Mouse (Mus musculus): ENCODE measurements around the gene Heg1. TPM values are rescaled to one million over a fixed set of nuclear protein-coding genes. Genes with fewer than 3 reads are reported as not detected.

Heg1 gene
- polyA plus RNA-seq, 1 experiment from 2014 or later = 10.2 TPM

DNA sequence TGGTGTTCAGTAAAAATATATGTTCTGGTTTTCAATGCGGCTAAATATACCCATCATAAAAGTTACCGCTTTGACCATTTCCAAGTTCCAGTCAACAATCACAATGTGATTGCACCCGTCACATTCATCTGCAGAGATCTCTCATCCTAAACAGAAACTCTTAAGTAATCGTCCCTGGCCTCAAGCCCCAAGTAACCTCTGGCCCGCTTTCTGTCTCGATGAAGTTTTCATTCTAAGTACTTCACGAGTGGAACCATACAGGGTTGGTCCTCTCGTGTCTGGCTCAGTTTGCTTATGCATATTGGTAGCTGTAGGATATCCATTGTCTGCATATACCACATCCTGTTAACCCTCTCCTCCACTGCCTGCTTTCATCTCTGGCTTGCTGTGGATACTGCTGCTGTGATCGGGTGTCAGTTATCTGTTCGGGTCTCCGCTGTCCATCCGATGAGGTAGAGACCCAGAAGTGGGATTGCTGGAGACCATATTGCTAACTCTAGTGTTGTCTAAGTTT, 14.2 kb downstream of the Heg1 start:
- H3K27me3 ChIP-seq (replicated peaks; ENCODE audit: control insufficient read depth, insufficient read depth, low read length) = no peaks in the 10 kb centered on the region
- ATAC-seq = peak; percentile 42; the same call in 1 of the 2 replicates
- H3K9me3 ChIP-seq (ENCODE audit: control insufficient read depth, low read length) = no peaks in the 10 kb centered on the region
- 43% methylated on average over 12 of the region's 12 CpGs for WGBS
- peak overlapping the region; percentile 21; the same call in 1 of the 2 replicates for H3K9ac ChIP-seq (ENCODE audit: low read depth, low read length)
- no peak overlapping the region for H3K4me3 ChIP-seq (ENCODE audit: low read length)
- peak overlapping the region; percentile 61; the same call in 1 of the 2 replicates for H3K27ac ChIP-seq (ENCODE audit: low read length)
- H3K4me1 ChIP-seq (ENCODE audit: control insufficient read depth, insufficient read depth, low read length) = peaks cover 24% of the 10 kb centered on the region
- no peaks in the 10 kb centered on the region for H3K36me3 ChIP-seq (ENCODE audit: control insufficient read depth, insufficient read depth, low read length)
- H3K4me2 ChIP-seq (ENCODE audit: low read depth, low read length) = no peak overlapping the region

DNA sequence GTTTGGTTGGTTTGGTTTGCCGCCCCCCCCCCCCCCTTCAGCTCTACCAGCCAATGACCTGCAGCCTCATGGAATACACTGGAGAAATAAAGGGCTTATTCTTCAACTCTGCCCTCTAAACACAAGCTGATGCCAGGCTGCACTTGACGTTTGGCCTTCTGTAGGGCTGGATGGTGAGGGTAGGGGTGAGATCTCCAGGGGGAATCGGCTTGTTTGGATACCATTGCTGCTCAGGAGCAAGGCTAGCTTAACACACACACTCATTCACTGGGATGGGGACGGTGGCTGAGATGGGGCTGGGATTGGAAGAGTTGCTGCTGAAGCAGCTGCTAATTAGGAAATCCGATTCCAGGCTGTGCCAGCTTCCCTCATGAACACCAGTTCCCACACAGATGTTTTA, 16.4 kb downstream of the Heg1 start:
- Histone ChIP-seq H3K4me3 (ENCODE audit: low read length) (no peak overlapping the region), H3K4me2 (ENCODE audit: low read depth, low read length) (no peak overlapping the region), H3K9ac (ENCODE audit: low read depth, low read length) (0 out of 2 replicates have a peak overlapping the region, but pooled peaks have one; percentile 5), H3K9me3 (ENCODE audit: control insufficient read depth, low read length) (no peaks in the 10 kb centered on the region), H3K27me3 (replicated peaks; ENCODE audit: control insufficient read depth, insufficient read depth, low read length) (no peaks in the 10 kb centered on the region), H3K4me1 (ENCODE audit: control insufficient read depth, insufficient read depth, low read length) (peaks cover 32% of the 10 kb centered on the region), H3K27ac (ENCODE audit: low read length) (no peak overlapping the region), H3K36me3 (ENCODE audit: control insufficient read depth, insufficient read depth, low read length) (no peaks in the 10 kb centered on the region)
- 71% methylated on average over 5 of the region's 5 CpGs for WGBS
- no peak for ATAC-seq

- H3K9ac ChIP-seq (ENCODE audit: low read depth, low read length) = no peak overlapping the region
- 90% methylated on average over 4 of the region's 4 CpGs for WGBS
- ATAC-seq = no peak
- no peaks in the 10 kb centered on the region for H3K27me3 ChIP-seq (replicated peaks; ENCODE audit: control insufficient read depth, insufficient read depth, low read length)
- no peaks in the 10 kb centered on the region for H3K9me3 ChIP-seq (ENCODE audit: control insufficient read depth, low read length)
- H3K36me3 ChIP-seq (ENCODE audit: control insufficient read depth, insufficient read depth, low read length) = no peaks in the 10 kb centered on the region
- H3K27ac ChIP-seq (ENCODE audit: low read length) = no peak overlapping the region
- H3K4me3 ChIP-seq (ENCODE audit: low read length) = no peak overlapping the region
- H3K4me2 ChIP-seq (ENCODE audit: low read depth, low read length) = no peak overlapping the region
- H3K4me1 ChIP-seq (ENCODE audit: control insufficient read depth, insufficient read depth, low read length) = peaks cover 26% of the 10 kb centered on the region
These were observed 17.7 kb downstream of the Heg1 start for GRCm38 (mm10) chr16:33701872-33702271.

DNA sequence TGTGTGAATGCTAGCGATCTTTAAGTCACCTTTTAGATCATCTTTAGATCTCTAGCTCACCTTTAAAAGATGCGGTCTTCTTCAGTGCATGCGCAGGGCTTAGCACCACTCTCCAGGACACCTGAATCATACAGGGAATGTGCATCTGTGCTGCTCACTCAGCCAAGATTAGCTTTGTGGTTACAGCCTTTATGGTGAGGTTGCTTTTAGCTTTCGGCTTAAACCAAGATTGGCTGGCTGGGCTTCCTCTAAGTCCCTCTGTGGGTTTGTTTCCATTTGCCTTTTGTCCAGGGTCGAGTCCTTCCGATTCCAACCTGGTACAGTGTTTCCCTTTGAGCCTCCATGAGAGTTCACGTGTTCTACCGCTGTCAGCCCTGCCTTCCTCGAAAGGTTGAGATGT, 20.1 kb downstream of the Heg1 start:
- 88% methylated on average over 9 of the region's 9 CpGs for WGBS
- ATAC-seq = no peak
- no peak overlapping the region for H3K27ac ChIP-seq (ENCODE audit: low read length)
- no peaks in the 10 kb centered on the region for H3K9me3 ChIP-seq (ENCODE audit: control insufficient read depth, low read length)
- peaks cover 11% of the 10 kb centered on the region; the same call in 1 of the 2 replicates for H3K4me1 ChIP-seq (ENCODE audit: control insufficient read depth, insufficient read depth, low read length)
- H3K36me3 ChIP-seq (ENCODE audit: control insufficient read depth, insufficient read depth, low read length) = no peaks in the 10 kb centered on the region
- no peaks in the 10 kb centered on the region for H3K27me3 ChIP-seq (replicated peaks; ENCODE audit: control insufficient read depth, insufficient read depth, low read length)
- no peak overlapping the region for H3K9ac ChIP-seq (ENCODE audit: low read depth, low read length)
- H3K4me2 ChIP-seq (ENCODE audit: low read depth, low read length) = no peak overlapping the region
- H3K4me3 ChIP-seq (ENCODE audit: low read length) = no peak overlapping the region

DNA sequence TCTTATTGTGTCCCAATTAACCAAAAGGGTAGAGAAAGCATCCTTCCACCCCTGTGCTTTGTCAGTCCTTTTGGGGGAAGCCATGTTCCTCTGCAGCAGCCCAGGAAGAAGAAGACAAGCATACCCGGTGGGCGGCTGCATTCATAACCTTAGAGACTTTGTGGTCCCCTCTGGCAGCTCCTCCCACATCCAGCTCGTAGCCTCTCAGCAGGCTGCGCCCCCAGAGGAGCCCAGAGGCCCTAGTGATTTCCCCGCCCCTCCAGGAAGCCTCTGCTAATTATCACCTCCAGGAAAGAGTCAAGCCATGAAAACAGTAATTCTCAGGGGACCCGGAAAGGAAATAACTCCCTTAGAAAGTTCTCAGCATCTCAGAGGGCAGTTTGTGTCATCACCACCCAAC, 21.1 kb downstream of the Heg1 start:
- H3K4me1 ChIP-seq (ENCODE audit: control insufficient read depth, insufficient read depth, low read length) = peaks cover 11% of the 10 kb centered on the region; the same call in 1 of the 2 replicates
- H3K9me3 ChIP-seq (ENCODE audit: control insufficient read depth, low read length) = no peaks in the 10 kb centered on the region
- no peak overlapping the region for H3K4me2 ChIP-seq (ENCODE audit: low read depth, low read length)
- WGBS = 20% methylated on average over 6 of the region's 6 CpGs
- no peaks in the 10 kb centered on the region for H3K27me3 ChIP-seq (replicated peaks; ENCODE audit: control insufficient read depth, insufficient read depth, low read length)
- no peaks in the 10 kb centered on the region for H3K36me3 ChIP-seq (ENCODE audit: control insufficient read depth, insufficient read depth, low read length)
- H3K27ac ChIP-seq (ENCODE audit: low read length) = no peak overlapping the region
- H3K4me3 ChIP-seq (ENCODE audit: low read length) = no peak overlapping the region
- no peak overlapping the region for H3K9ac ChIP-seq (ENCODE audit: low read depth, low read length)
- no peak for ATAC-seq

DNA sequence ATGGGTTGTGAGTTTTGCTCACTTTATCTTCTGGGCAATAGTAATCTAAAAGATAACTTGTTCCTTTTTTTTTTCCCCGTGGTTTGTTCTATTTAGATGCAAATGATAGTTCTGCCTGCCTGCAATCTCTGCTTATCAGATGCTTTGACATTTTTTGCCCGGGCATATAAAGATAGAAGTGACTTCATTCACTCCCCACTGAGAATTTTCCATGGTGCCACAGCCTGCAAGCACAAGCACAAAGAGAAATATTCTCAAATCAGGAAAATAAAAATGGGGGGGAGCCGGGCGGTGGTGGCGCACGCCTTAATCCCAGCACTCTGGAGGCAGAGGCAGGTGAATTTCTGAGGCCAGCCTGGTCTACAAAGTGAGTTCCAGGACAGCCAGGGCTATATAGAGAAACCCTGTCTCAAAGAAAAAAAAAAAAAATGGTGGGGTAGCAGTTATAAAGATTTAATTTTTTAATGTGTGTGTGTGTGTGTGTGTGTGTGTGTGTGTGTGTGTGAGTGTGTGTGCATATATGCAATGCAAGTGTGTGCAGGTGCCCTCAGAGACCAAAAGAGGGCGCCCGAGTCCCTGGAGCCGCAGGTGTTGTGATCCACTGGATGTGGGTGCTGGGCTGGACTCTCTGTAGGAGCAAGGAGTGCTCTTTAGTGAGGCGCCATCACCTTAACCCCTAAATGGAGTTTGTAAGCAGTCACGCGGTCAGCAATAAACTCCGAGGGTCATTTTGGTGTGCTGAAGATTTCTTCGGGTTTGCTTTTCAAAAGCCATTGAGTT, 22.1 kb downstream of the Heg1 start:
- Histone ChIP-seq H3K27me3 (replicated peaks; ENCODE audit: control insufficient read depth, insufficient read depth, low read length) (no peaks in the 10 kb centered on the region), H3K27ac (ENCODE audit: low read length) (no peak overlapping the region)
- WGBS = 89% methylated on average over 14 of the region's 14 CpGs

GRCm38 (mm10) chr16:33708031-33708430, 23.9 kb downstream of the Heg1 start:
- Histone ChIP-seq H3K4me3 (ENCODE audit: low read length) (no peak overlapping the region), H3K27ac (ENCODE audit: low read length) (no peak overlapping the region), H3K4me2 (ENCODE audit: low read depth, low read length) (no peak overlapping the region), H3K9ac (ENCODE audit: low read depth, low read length) (no peak overlapping the region), H3K27me3 (replicated peaks; ENCODE audit: control insufficient read depth, insufficient read depth, low read length) (no peaks in the 10 kb centered on the region), H3K4me1 (ENCODE audit: control insufficient read depth, insufficient read depth, low read length) (peaks cover 8% of the 10 kb centered on the region; the same call in 1 of the 2 replicates), H3K9me3 (ENCODE audit: control insufficient read depth, low read length) (no peaks in the 10 kb centered on the region), H3K36me3 (ENCODE audit: control insufficient read depth, insufficient read depth, low read length) (no peaks in the 10 kb centered on the region)
- no peak for ATAC-seq
- WGBS = 84% methylated on average over 10 of the region's 10 CpGs

More for the DNA sequence above, 22.1 kb downstream of the Heg1 start:
- no peak overlapping the region for H3K4me2 ChIP-seq (ENCODE audit: low read depth, low read length)
- H3K9me3 ChIP-seq (ENCODE audit: control insufficient read depth, low read length) = no peaks in the 10 kb centered on the region
- peaks cover 8% of the 10 kb centered on the region; the same call in 1 of the 2 replicates for H3K4me1 ChIP-seq (ENCODE audit: control insufficient read depth, insufficient read depth, low read length)
- H3K9ac ChIP-seq (ENCODE audit: low read depth, low read length) = no peak overlapping the region
- no peak for ATAC-seq
- no peak overlapping the region for H3K4me3 ChIP-seq (ENCODE audit: low read length)
- H3K36me3 ChIP-seq (ENCODE audit: control insufficient read depth, insufficient read depth, low read length) = no peaks in the 10 kb centered on the region

DNA sequence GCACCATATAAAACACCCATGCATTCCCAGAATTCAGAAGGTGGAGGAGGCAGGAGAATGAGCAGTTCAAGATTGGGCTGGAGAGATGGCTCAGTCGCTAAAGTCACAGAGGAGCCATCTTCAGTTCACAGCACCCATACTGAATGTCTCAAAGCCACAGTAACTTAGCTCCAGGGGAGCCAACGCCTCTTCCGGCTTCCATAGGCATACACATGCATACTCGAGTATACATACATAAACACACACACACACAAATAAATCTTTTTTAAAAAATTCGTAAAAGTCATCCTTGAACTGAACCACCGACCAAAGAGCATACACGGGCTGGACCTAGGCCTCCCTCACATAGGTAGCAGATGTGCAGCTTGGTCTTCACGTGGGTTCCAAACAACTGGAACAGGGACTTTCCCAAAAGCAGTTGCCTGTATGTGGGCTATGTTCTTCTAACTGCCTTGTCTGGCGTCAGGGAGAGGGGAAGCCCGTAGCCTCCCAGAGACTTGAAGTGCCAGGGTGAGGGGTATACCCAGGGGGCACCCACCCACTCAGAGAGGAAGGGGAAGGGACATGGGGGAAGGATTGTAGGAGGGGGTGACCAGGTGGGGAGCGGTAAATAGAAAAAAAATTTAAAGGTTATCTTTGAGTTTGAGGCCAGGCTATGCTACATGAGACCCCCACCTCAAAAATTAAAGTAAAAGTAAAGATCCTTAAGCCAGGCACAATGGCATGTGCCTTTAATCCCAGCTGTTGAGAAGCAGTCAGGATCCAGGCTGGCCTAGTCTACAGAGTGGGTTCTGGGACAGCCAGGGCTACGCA, 24.6 kb downstream of the Heg1 start:
- ATAC-seq = no peak
- WGBS = 90% methylated on average over 12 of the region's 12 CpGs
- Histone ChIP-seq H3K9ac (ENCODE audit: low read depth, low read length) (no peak overlapping the region), H3K4me1 (ENCODE audit: control insufficient read depth, insufficient read depth, low read length) (peaks cover 8% of the 10 kb centered on the region; the same call in 1 of the 2 replicates), H3K9me3 (ENCODE audit: control insufficient read depth, low read length) (no peaks in the 10 kb centered on the region), H3K36me3 (ENCODE audit: control insufficient read depth, insufficient read depth, low read length) (no peaks in the 10 kb centered on the region), H3K27ac (ENCODE audit: low read length) (no peak overlapping the region), H3K4me2 (ENCODE audit: low read depth, low read length) (no peak overlapping the region), H3K27me3 (replicated peaks; ENCODE audit: control insufficient read depth, insufficient read depth, low read length) (no peaks in the 10 kb centered on the region), H3K4me3 (ENCODE audit: low read length) (no peak overlapping the region)

DNA sequence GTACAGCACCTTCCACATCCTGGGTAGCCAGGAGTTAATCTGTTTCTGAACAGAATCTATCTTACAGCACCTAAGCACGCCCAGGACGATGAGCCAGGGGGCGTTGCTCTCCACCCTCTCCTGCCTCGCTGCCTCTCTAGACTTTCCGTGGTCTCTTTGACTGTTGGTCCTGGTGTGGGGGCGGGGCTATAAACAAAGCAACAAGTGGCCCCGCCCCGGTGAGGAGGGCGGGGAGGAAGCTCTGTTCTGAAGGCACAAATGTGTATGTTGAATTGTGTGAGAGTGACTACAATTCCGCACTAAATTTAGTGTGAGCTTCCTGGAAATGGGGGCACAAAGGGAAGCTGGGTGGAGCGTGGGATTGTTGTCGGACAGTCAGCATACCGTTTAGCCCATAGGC, 30.1 kb downstream of the Heg1 start:
- Histone ChIP-seq H3K9me3 (ENCODE audit: control insufficient read depth, low read length) (no peaks in the 10 kb centered on the region), H3K9ac (ENCODE audit: low read depth, low read length) (peak overlapping the region; percentile 49; the same call in 1 of the 2 replicates), H3K27ac (ENCODE audit: low read length) (no peak overlapping the region), H3K4me2 (ENCODE audit: low read depth, low read length) (peak overlapping the region; percentile 44), H3K4me1 (ENCODE audit: control insufficient read depth, insufficient read depth, low read length) (peaks cover 5% of the 10 kb centered on the region), H3K4me3 (ENCODE audit: low read length) (peak overlapping the region; percentile 24), H3K36me3 (ENCODE audit: control insufficient read depth, insufficient read depth, low read length) (no peaks in the 10 kb centered on the region), H3K27me3 (replicated peaks; ENCODE audit: control insufficient read depth, insufficient read depth, low read length) (no peaks in the 10 kb centered on the region)
- WGBS = 7% methylated on average over 13 of the region's 13 CpGs
- ATAC-seq = peak; percentile 83
